Mouse (Mus musculus) bone marrow, adult 2 months (tissue): ENCODE measurements around the gene Gm21954.

Experiments used
- CTCF ChIP-seq: fragments of 200-500 bp; IDR thresholded peaks from 2 replicates; pipeline ENCODE4 v1.5.1; 2011; ENCODE audit warnings: low read length, control low read depth; ENCODE audit not compliant: control insufficient read depth, insufficient read depth
- POLR2A ChIP-seq: fragments of 200-500 bp; IDR thresholded peaks from 2 replicates; pipeline ENCODE4 v1.6.1; 2011; ENCODE audit warnings: low read depth, mild to moderate bottlenecking, control low read depth, low read length, borderline replicate concordance; ENCODE audit not compliant: control insufficient read depth

- TF ChIP-seq CTCF, result no peak
- no peak for TF ChIP-seq POLR2A
Observed at GRCm38 (mm10) chr3:55434276-55434675, 37.7 kb downstream of the Gm21954 start.
